Mouse (Mus musculus): ENCODE data around the gene Wnk4. TPM values are rescaled to one million over a fixed set of nuclear protein-coding genes. Genes with fewer than 3 reads are reported as not detected.

The Wnk4 gene
- polyA plus RNA-seq, 1 experiment: 0.49 TPM

DNA sequence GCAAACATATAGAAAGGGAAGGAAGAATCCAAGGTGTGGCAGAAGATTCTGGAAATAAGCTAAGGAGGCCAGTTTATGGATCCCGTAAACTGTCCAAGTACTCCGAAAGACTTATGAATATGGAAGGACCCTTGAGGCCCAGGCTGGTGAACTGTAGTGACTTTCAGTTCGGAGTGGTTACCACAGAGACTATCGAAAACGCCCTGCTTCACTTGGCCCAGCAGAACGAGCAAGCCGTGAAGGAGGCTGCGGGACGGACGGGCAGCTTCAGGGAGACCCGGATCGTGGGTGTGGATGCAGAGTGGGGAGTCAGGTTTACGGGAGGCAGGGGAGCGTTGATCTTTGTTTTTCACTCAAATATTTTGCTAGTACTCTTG, 18.8 kb downstream of the Wnk4 start:
- H3ac ChIP-seq (ENCODE audit: control insufficient read depth, insufficient read length, low read depth): no peak overlapping the region
- H3K36me3 ChIP-seq (ENCODE audit: control insufficient read depth, insufficient read depth): no peaks in the 10 kb centered on the region
- peaks cover 10% of the 10 kb centered on the region for H3K79me2 ChIP-seq (ENCODE audit: control insufficient read depth, insufficient read depth)
- no peaks in the 10 kb centered on the region for H3K79me3 ChIP-seq (ENCODE audit: low read depth)
- H3K4me3 ChIP-seq (ENCODE audit: insufficient read depth, poor library complexity, severe bottlenecking): no peak overlapping the region
- no peaks in the 10 kb centered on the region for H3K27me3 ChIP-seq (ENCODE audit: control insufficient read depth, insufficient read depth, insufficient read length)
- TF ChIP-seq MYOD1 (IDR thresholded peaks at IDR 0.05; ENCODE audit: control insufficient read depth, insufficient read length, low read depth): no peak
- no peak for TF ChIP-seq USF1 (IDR thresholded peaks at IDR 0.05; ENCODE audit: low read depth)
- no peak for TF ChIP-seq CTCF (IDR thresholded peaks at IDR 0.05; ENCODE audit: control insufficient read depth, insufficient read depth, insufficient read length)
- no peak for TF ChIP-seq MAX (IDR thresholded peaks at IDR 0.05)
- TF ChIP-seq CEBPB (IDR thresholded peaks at IDR 0.05; ENCODE audit: low read depth): no peak
- TF ChIP-seq FOSL1 (IDR thresholded peaks at IDR 0.05; ENCODE audit: insufficient read depth, low read length, poor library complexity, severe bottlenecking): no peak

DNA sequence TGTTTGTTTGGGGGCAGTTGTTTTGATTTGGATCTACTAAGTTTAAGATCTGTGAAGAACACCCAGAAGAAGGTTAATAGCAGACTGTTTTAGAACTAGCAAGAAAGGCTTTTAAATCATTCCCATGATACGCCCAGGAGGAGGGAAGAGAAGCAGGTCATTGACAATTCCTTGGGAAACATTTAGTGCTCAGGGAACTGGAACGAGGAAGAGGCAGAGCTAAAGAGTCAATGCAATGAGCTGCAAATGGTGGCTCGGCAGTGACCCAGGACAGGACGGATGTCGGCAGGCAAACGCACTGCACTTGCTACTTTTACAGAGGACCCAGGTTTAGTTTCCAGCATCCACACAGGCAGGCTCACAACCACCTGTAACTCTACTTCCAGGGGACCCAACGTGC, 20.5 kb downstream of the Wnk4 start:
- TF ChIP-seq MYOG (IDR thresholded peaks at IDR 0.05; ENCODE audit: control insufficient read depth, extremely low read depth, insufficient read length) (no peak), MYOD1 (IDR thresholded peaks at IDR 0.05; ENCODE audit: control insufficient read depth, insufficient read length, low read depth) (no peak), CTCF (IDR thresholded peaks at IDR 0.05; ENCODE audit: control insufficient read depth, insufficient read depth, insufficient read length) (no peak), USF1 (IDR thresholded peaks at IDR 0.05; ENCODE audit: low read depth) (no peak), CEBPB (IDR thresholded peaks at IDR 0.05; ENCODE audit: low read depth) (no peak), MAX (IDR thresholded peaks at IDR 0.05) (no peak), FOSL1 (IDR thresholded peaks at IDR 0.05; ENCODE audit: insufficient read depth, low read length, poor library complexity, severe bottlenecking) (no peak)
- Histone ChIP-seq H3K79me3 (ENCODE audit: low read depth) (no peaks in the 10 kb centered on the region), H3ac (ENCODE audit: control insufficient read depth, insufficient read length, low read depth) (no peak overlapping the region), H3K4me3 (ENCODE audit: insufficient read depth, poor library complexity, severe bottlenecking) (no peak overlapping the region), H3K79me2 (ENCODE audit: control insufficient read depth, insufficient read depth) (peaks cover 10% of the 10 kb centered on the region), H3K36me3 (ENCODE audit: control insufficient read depth, insufficient read depth) (peaks cover under 1% of the 10 kb centered on the region), H3K27me3 (ENCODE audit: control insufficient read depth, insufficient read depth, insufficient read length) (no peaks in the 10 kb centered on the region)

DNA sequence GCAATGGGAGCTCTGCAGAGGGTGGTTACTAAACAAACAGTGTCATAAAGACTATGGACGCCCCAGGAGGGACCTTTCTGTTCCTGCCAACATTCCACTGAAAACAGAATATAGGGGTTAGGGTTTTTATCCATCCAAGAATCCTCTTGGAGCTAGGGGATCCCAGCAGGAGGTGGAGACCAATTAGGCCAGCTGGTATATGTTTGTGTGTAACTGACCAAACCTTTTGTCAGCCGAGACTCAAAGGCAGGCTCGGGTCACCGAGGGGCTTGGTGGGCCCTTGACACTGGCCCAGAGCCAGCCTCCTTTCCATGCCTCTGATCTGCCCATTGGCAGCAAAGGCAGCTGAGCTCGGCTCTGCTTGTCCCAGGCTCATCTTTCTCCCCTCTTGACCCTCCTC, 22.5 kb downstream of the Wnk4 start:
- Histone ChIP-seq H3K4me3 (ENCODE audit: insufficient read depth, poor library complexity, severe bottlenecking) (no peak overlapping the region), H3K27me3 (ENCODE audit: control insufficient read depth, insufficient read depth, insufficient read length) (no peaks in the 10 kb centered on the region), H3K36me3 (ENCODE audit: control insufficient read depth, insufficient read depth) (peaks cover 15% of the 10 kb centered on the region), H3K79me2 (ENCODE audit: control insufficient read depth, insufficient read depth) (no peaks in the 10 kb centered on the region), H3K79me3 (ENCODE audit: low read depth) (no peaks in the 10 kb centered on the region), H3ac (ENCODE audit: control insufficient read depth, insufficient read length, low read depth) (no peak overlapping the region)
- TF ChIP-seq MYOG (IDR thresholded peaks at IDR 0.05; ENCODE audit: control insufficient read depth, extremely low read depth, insufficient read length) (no peak), USF1 (IDR thresholded peaks at IDR 0.05; ENCODE audit: low read depth) (no peak), CEBPB (IDR thresholded peaks at IDR 0.05; ENCODE audit: low read depth) (no peak), MYOD1 (IDR thresholded peaks at IDR 0.05; ENCODE audit: control insufficient read depth, insufficient read length, low read depth) (no peak)

DNA sequence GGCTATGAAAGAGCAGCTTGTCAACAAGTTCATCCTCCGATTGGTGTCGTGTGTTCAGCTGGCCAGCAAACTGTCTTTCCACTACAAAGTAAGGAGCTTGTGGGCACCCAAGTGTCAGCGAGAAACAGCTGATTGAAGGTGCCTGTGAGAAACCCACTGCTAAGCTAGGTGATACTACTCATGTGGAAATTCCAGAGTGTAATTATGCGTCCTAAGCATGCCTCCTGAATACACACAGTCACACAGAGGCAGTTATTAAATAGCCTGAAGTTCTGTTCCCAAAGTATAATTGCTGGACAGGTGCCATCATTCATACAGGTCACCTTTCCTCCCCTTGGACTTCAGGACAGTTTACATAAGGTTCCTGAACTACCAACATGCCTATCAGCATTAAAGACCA, 23.4 kb downstream of the Wnk4 start:
- no peak overlapping the region for H3K4me3 ChIP-seq (ENCODE audit: insufficient read depth, poor library complexity, severe bottlenecking)
- no peak for TF ChIP-seq CTCF (IDR thresholded peaks at IDR 0.05; ENCODE audit: control insufficient read depth, insufficient read depth, insufficient read length)
- no peak for TF ChIP-seq CEBPB (IDR thresholded peaks at IDR 0.05; ENCODE audit: low read depth)
- TF ChIP-seq MAX (IDR thresholded peaks at IDR 0.05): no peak
- no peak for TF ChIP-seq MYOD1 (IDR thresholded peaks at IDR 0.05; ENCODE audit: control insufficient read depth, insufficient read length, low read depth)
- TF ChIP-seq USF1 (IDR thresholded peaks at IDR 0.05; ENCODE audit: low read depth): no peak
- no peak for TF ChIP-seq MYOG (IDR thresholded peaks at IDR 0.05; ENCODE audit: control insufficient read depth, extremely low read depth, insufficient read length)
- no peak for TF ChIP-seq FOSL1 (IDR thresholded peaks at IDR 0.05; ENCODE audit: insufficient read depth, low read length, poor library complexity, severe bottlenecking)
- no peaks in the 10 kb centered on the region for H3K79me2 ChIP-seq (ENCODE audit: control insufficient read depth, insufficient read depth)
- H3K79me3 ChIP-seq (ENCODE audit: low read depth): no peaks in the 10 kb centered on the region
- H3K27me3 ChIP-seq (ENCODE audit: control insufficient read depth, insufficient read depth, insufficient read length): no peaks in the 10 kb centered on the region
- H3ac ChIP-seq (ENCODE audit: control insufficient read depth, insufficient read length, low read depth): no peak overlapping the region
- H3K36me3 ChIP-seq (ENCODE audit: control insufficient read depth, insufficient read depth): peaks cover 24% of the 10 kb centered on the region

DNA sequence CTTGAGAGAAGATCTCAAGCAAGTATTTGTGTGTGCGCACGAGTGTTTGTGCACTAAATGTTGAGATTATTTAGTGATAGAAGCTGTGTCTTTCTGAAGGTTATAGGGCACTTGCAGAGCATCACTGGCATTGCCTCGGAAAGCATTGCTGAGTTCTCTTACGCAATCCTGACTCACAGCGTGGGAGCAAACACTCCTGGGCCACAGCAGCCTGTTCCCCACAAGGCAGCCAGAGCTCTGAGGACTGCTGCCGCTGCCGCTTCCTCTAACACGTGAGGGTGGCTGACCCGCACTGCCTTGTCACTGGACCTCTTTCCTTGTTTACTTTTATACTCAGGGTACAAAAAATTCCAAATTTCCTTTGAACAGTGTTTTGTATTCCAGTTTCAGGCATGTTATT, 26.9 kb downstream of the Wnk4 start:
- Histone ChIP-seq H3ac (ENCODE audit: control insufficient read depth, insufficient read length, low read depth) (no peak overlapping the region), H3K27me3 (ENCODE audit: control insufficient read depth, insufficient read depth, insufficient read length) (no peaks in the 10 kb centered on the region), H3K79me3 (ENCODE audit: low read depth) (no peaks in the 10 kb centered on the region), H3K36me3 (ENCODE audit: control insufficient read depth, insufficient read depth) (peaks cover 53% of the 10 kb centered on the region), H3K4me3 (ENCODE audit: insufficient read depth, poor library complexity, severe bottlenecking) (no peak overlapping the region), H3K79me2 (ENCODE audit: control insufficient read depth, insufficient read depth) (no peaks in the 10 kb centered on the region)
- TF ChIP-seq FOSL1 (IDR thresholded peaks at IDR 0.05; ENCODE audit: insufficient read depth, low read length, poor library complexity, severe bottlenecking) (no peak), CEBPB (IDR thresholded peaks at IDR 0.05; ENCODE audit: low read depth) (peak; percentile 92)

GRCm38 (mm10) chr11:101291231-101291630, 30.9 kb downstream of the Wnk4 start:
- TF ChIP-seq CEBPB (IDR thresholded peaks at IDR 0.05; ENCODE audit: low read depth) (no peak), MAX (IDR thresholded peaks at IDR 0.05) (no peak), MYOD1 (IDR thresholded peaks at IDR 0.05; ENCODE audit: control insufficient read depth, insufficient read length, low read depth) (no peak), MYOG (IDR thresholded peaks at IDR 0.05; ENCODE audit: control insufficient read depth, extremely low read depth, insufficient read length) (no peak), FOSL1 (IDR thresholded peaks at IDR 0.05; ENCODE audit: insufficient read depth, low read length, poor library complexity, severe bottlenecking) (no peak), CTCF (IDR thresholded peaks at IDR 0.05; ENCODE audit: control insufficient read depth, insufficient read depth, insufficient read length) (no peak), USF1 (IDR thresholded peaks at IDR 0.05; ENCODE audit: low read depth) (no peak)
- Histone ChIP-seq H3K79me2 (ENCODE audit: control insufficient read depth, insufficient read depth) (peaks cover 16% of the 10 kb centered on the region), H3K27me3 (ENCODE audit: control insufficient read depth, insufficient read depth, insufficient read length) (no peaks in the 10 kb centered on the region), H3K4me3 (ENCODE audit: insufficient read depth, poor library complexity, severe bottlenecking) (no peak overlapping the region), H3ac (ENCODE audit: control insufficient read depth, insufficient read length, low read depth) (no peak overlapping the region), H3K36me3 (ENCODE audit: control insufficient read depth, insufficient read depth) (peaks cover 80% of the 10 kb centered on the region), H3K79me3 (ENCODE audit: low read depth) (no peaks in the 10 kb centered on the region)
